Mouse (Mus musculus): ENCODE measurements around the gene Ssc5d.

DNA sequence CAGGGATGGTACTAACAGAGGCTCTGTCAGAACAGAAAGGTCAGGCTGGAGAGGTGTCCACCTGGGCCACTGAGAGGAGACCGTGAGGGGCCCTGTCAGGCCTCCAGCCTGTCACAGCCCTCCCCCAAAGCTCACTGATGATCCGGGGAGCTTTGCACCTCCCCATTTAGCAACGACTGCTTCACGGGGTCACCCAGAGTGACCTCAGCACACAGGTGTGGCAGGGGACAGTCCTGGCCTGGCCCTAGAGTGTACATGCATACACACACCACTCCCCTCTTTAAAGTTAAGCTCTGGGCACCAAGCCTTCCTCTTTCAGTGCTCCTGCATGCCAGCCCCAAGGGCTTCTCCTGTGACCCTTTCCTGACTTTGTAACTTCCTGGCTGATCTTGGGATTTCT is 49.9 kb downstream of the Ssc5d start:
- TF ChIP-seq CTCF (IDR thresholded peaks at IDR 0.05; ENCODE audit: low read depth, low read length) (no peak), POLR2A (IDR thresholded peaks at IDR 0.05; ENCODE audit: borderline replicate concordance, low read depth, low read length) (no peak)
